Mouse (Mus musculus) kidney, adult 10 weeks (tissue): ENCODE results near the gene Snx11. TPM values are rescaled to one million over a fixed set of nuclear protein-coding genes. Genes with fewer than 3 reads are reported as not detected.

Source experiments
- polyA plus RNA-seq: library from polyadenylated mRNA; stranded (reverse); fragments of 350-450 nt; fragmentation: Illumina TruSeq; extraction: RNeasy Lipid Tissue Mini Kit (QIAGEN cat#74804); gene quantifications from one replicate; pipeline ENCODE4 v1.2.3, GENCODE M21; 2014; ENCODE audit warnings: low read depth, low replicate concordance

Gene Snx11
- polyA plus RNA-seq: 2.3 TPM

DNA sequence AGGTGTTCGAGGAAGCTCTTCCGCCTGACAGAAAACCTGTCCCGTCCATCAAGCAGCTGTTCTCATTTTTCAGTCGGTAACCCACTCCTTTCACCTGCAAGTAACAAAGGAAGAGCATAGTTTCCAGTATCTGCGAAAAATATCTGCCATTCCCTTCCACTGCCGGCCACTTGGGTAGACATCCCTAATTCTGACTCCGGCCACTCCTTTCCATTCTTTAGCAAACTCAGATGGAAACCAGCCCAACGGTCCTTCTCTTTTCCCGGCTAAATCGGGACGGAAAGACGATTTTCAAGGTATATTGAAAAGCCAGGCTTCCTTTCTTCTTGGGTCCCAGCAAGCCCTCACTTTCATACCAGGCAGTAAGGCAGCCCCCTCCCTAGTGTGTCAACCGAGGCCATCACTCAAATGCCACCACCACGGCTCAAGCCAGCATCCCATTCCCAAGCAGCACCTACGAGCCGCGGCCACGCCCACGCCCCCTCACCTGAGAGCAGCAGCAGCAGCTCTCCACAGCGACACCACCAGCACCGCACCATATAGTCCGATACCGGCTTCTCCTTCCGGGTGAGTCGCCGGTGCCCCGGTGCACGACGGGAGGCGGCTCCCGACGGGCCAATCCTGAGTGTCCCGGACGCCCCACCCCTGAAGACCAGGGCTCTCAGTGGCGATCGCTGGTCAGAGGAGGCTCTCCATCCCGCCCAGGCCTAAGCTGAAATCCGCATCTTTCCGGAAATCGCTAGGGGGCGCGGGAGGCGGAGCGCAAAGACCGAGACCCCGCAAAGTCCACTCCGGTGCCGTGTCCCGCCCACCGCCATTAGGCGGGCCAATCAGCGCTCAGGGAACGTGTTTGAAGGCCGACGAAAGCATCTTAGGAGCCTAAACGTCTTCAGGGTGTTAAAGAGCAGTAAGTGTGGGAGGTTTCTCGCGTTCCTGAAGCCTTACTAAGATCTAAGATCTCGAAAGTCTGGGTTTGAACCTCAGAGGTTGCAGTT, at the start of gene Snx11:
Gene Snx11, minus strand, starts transcription at position 592 of the 995 bp plus-strand sequence.

DNA sequence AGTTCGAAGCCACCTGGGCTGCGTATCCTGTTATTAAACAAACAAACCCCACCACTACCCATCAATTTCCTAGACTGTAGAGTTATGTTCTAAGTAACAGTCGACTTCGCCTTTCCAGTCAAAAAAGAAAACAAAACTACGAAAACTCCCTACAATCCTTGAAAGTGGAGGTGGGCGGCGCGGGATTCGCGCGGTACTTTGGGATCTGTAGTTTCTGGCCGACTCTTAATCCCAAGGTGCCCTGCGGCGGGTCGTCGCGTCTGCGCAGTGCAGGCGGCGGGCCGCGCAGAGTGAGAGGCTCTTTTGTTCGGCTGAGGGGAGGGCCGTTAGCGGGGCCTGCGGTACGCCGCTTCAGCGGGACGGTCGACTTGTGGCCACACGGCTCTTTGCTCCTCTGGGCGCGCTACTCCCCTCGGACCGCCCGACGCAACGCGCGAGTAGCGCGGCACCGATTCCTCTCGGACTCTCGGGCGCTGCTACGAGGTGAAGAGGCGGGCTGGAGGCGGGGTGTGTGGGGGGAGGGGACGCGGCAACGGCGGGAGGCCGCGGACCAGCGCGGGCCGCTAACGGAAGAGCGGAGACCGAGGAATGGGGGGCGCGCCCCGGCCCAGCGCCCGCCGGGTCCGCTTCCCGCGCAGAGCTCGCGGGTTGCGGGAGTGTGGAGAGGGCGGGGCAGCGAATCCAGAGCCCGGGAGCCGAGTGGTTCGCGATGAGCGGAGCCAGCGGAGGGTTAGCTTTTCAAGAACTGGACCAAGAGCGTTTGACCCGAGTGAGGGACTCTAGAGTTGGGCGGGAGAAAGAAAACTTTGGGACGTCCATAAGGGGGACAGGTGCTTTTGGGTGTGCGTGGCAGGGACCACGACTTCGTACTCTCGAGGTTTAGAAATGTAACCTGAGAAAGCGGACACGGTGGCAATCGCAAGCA, 11.8 kb upstream of the Snx11 start, which contains the start of gene Cbx1:
Gene Cbx1, plus strand, starts transcription at position 257 of the 925 bp plus-strand sequence.

Other genes with a start within 250 kb of the Snx11 start
- gene Cbx1, start 11.6 kb upstream of the Snx11 start, polyA plus RNA-seq: 83.3 TPM
- 45.5 TPM for gene Nfe2l1, start 52.4 kb upstream of the Snx11 start, polyA plus RNA-seq
- gene Copz2, start 72.3 kb upstream of the Snx11 start, polyA plus RNA-seq: 14.4 TPM
- 22.7 TPM for gene Cdk5rap3, start 138.9 kb upstream of the Snx11 start, polyA plus RNA-seq
- gene Prr15l, start 150.5 kb upstream of the Snx11 start, polyA plus RNA-seq: 14.7 TPM
- gene Pnpo, start 166.4 kb upstream of the Snx11 start, polyA plus RNA-seq: 16.3 TPM
- gene Sp2, start 205.4 kb upstream of the Snx11 start, polyA plus RNA-seq: 2.5 TPM
- gene Sp6, start 235.8 kb upstream of the Snx11 start, polyA plus RNA-seq: 0.28 TPM